Comparison of ENCODE assay signal across 13 mouse cellular contexts in the genomic region with DNA sequence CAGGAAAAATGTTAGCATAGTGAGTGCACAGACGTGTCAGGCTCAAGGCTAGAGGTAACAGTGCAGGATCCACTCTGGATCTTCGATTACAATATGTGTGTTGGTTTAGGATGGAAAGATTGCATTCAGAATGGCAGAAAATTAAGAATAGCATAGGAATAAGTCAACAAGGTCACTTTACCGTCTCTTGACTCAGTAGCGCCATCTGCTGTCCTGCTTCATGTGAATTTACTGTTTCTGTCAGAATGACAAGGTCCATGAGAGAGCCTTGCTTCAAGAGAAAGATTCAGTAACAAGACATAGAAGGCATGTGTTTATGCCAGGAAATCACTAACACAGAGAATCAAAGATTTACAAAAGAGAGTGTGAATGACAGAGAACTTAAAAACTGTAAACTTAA. TPM values are rescaled to one million over a fixed set of nuclear protein-coding genes. Genes with fewer than 3 reads are reported as not detected.
A peak's percentile ranks its signal among the peaks of the same experiment; 100 is the strongest.
DNase-seq lines count a peak whose midpoint lies in the region; ATAC-seq lines count a peak whose summit lies in the region.
"Had no signal": no experiment of that assay in that cellular context is flagged by ENCODE, and none has a peak within 500 bp of the region (broad histone marks: within the 10 kb centered on the region; RNA-seq: fewer than 3 reads in every experiment).

No protein-coding gene starts in this region.

- no peak overlapping the region for H3K9ac ChIP-seq in kidney, embryonic 15.5 days
- no peak overlapping the region for H3K9ac ChIP-seq in neural tube, embryonic 15.5 days (replicated peaks)
- H3K9ac ChIP-seq: liver, embryonic 13.5 days had no signal

- H3K27ac ChIP-seq in kidney, embryonic 15.5 days: no peak overlapping the region
- H3K27ac ChIP-seq in neural tube, embryonic 15.5 days (replicated peaks): no peak overlapping the region
- H3K27ac ChIP-seq: liver, embryonic 13.5 days had no signal

- ATAC-seq in kidney, embryonic 15.5 days (replicated peaks; ENCODE audit: low FRiP score): no peak
- no peak for ATAC-seq in neural tube, embryonic 15.5 days (ENCODE audit: low FRiP score)

- no peak overlapping the region for H3K4me2 ChIP-seq in kidney, embryonic 15.5 days
- H3K4me2 ChIP-seq in neural tube, embryonic 15.5 days: no peak overlapping the region
- H3K4me2 ChIP-seq: liver, embryonic 13.5 days had no signal

- no peaks in the 10 kb centered on the region for H3K4me1 ChIP-seq in kidney, embryonic 15.5 days
- H3K4me1 ChIP-seq in neural tube, embryonic 15.5 days: no peaks in the 10 kb centered on the region
- H3K4me1 ChIP-seq: liver, embryonic 13.5 days had no signal

- DNase-seq in kidney, adult 18-20 months: peak; percentile 3
- DNase-seq in urinary bladder, postnatal 14 days (ENCODE audit: low spot score): peak; percentile 12
- no peak for DNase-seq in urinary bladder, adult 2 months (ENCODE audit: low spot score)
- DNase-seq in adrenal gland, postnatal 25 days: peak; percentile 25
- DNase-seq in testis, postnatal 10 days (ENCODE audit: low spot score): peak; percentile 35
- no peak for DNase-seq in gastrocnemius, postnatal 4 days (ENCODE audit: low spot score in 2 of 2)
- DNase-seq: liver, embryonic 13.5 days; thymus, adult 2 months had no signal

- H3K4me3 ChIP-seq in kidney, embryonic 15.5 days (replicated peaks): no peak overlapping the region
- H3K4me3 ChIP-seq in neural tube, embryonic 15.5 days (replicated peaks): no peak overlapping the region
- H3K4me3 ChIP-seq: liver, embryonic 13.5 days had no signal

- H3K9me3 ChIP-seq in kidney, embryonic 15.5 days (replicated peaks): no peaks in the 10 kb centered on the region
- 0 out of 2 replicates have a peak, but pooled peaks cover 3% of the 10 kb centered on the region for H3K9me3 ChIP-seq in neural tube, embryonic 15.5 days (replicated peaks)
- H3K9me3 ChIP-seq: liver, embryonic 13.5 days had no signal

- 38% methylated on average over 4 of the region's 4 CpGs for WGBS in kidney, embryonic 15.5 days
- WGBS in neural tube, embryonic 15.5 days: 45% methylated on average over 4 of the region's 4 CpGs

- H3K27me3 ChIP-seq in kidney, embryonic 15.5 days: no peaks in the 10 kb centered on the region
- no peaks in the 10 kb centered on the region for H3K27me3 ChIP-seq in neural tube, embryonic 15.5 days (replicated peaks)
- H3K27me3 ChIP-seq: liver, embryonic 13.5 days had no signal

- no peaks in the 10 kb centered on the region for H3K36me3 ChIP-seq in kidney, embryonic 15.5 days
- H3K36me3 ChIP-seq in neural tube, embryonic 15.5 days: no peaks in the 10 kb centered on the region
- H3K36me3 ChIP-seq: liver, embryonic 13.5 days had no signal

RNA-seq across cellular contexts. Expression of a gene that starts 2.7 kb away (rescaled TPM):
- not detected in 2 replicates for polyA plus RNA-seq in kidney, embryonic 15.5 days (2015; fragmentation: Nextera tagmentation; extraction: Ambion mirVana)
- not detected in 2 replicates for polyA plus RNA-seq in urinary bladder, adult 2 months (2012; rRNA removed)
- not detected in 2 replicates for total RNA-seq in adrenal gland, postnatal 25 days (2021)
- total RNA-seq in gastrocnemius, postnatal 4 days (2021): not detected
- not detected in 2 replicates for polyA plus RNA-seq in neural tube, embryonic 15.5 days (2015; fragmentation: Nextera tagmentation; extraction: Ambion mirVana)
- total RNA-seq: heart, adult 18-20 months; monocyte, adult 5-6 weeks had no signal
- polyA plus RNA-seq: liver, embryonic 13.5 days; thymus, adult 2 months had no signal

RNA-seq across cellular contexts. Expression of a gene that starts 8.9 kb away (rescaled TPM):
- not detected in 2 replicates for polyA plus RNA-seq in kidney, embryonic 15.5 days (2015; fragmentation: Nextera tagmentation; extraction: Ambion mirVana)
- polyA plus RNA-seq in urinary bladder, adult 2 months (2012; rRNA removed): not detected in 2 replicates
- total RNA-seq in adrenal gland, postnatal 25 days (2021): not detected in 2 replicates
- total RNA-seq in gastrocnemius, postnatal 4 days (2021): not detected
- polyA plus RNA-seq in neural tube, embryonic 15.5 days (2015; fragmentation: Nextera tagmentation; extraction: Ambion mirVana): not detected in 2 replicates
- total RNA-seq: heart, adult 18-20 months; monocyte, adult 5-6 weeks had no signal
- polyA plus RNA-seq: large intestine, adult 2 months; liver, embryonic 13.5 days; thymus, adult 2 months had no signal

RNA-seq across cellular contexts. Expression of a gene that starts 28.3 kb away (rescaled TPM):
- not detected in 2 replicates for polyA plus RNA-seq in kidney, embryonic 15.5 days (2015; fragmentation: Nextera tagmentation; extraction: Ambion mirVana)
- polyA plus RNA-seq in urinary bladder, adult 2 months (2012; rRNA removed): 0.25 TPM in 1 of 2 replicates, not detected in the other
- not detected in 2 replicates for total RNA-seq in adrenal gland, postnatal 25 days (2021)
- total RNA-seq in gastrocnemius, postnatal 4 days (2021): not detected
- polyA plus RNA-seq in neural tube, embryonic 15.5 days (2015; fragmentation: Nextera tagmentation; extraction: Ambion mirVana): not detected in 2 replicates
- total RNA-seq: heart, adult 18-20 months; monocyte, adult 5-6 weeks had no signal
- polyA plus RNA-seq: liver, embryonic 13.5 days had no signal

RNA-seq across cellular contexts. Expression of a gene that starts 38.3 kb away (rescaled TPM):
- polyA plus RNA-seq in kidney, embryonic 15.5 days (2015; fragmentation: Nextera tagmentation; extraction: Ambion mirVana): not detected in 2 replicates
- not detected in 2 replicates for polyA plus RNA-seq in urinary bladder, adult 2 months (2012; rRNA removed)
- total RNA-seq in adrenal gland, postnatal 25 days (2021): not detected in 2 replicates
- not detected for total RNA-seq in gastrocnemius, postnatal 4 days (2021)
- polyA plus RNA-seq in neural tube, embryonic 15.5 days (2015; fragmentation: Nextera tagmentation; extraction: Ambion mirVana): not detected in 2 replicates
- total RNA-seq: heart, adult 18-20 months; monocyte, adult 5-6 weeks had no signal
- polyA plus RNA-seq: liver, embryonic 13.5 days; thymus, adult 2 months had no signal

RNA-seq across cellular contexts. Expression of a gene that starts 41.3 kb away (rescaled TPM):
- not detected in 2 replicates for polyA plus RNA-seq in kidney, embryonic 15.5 days (2015; fragmentation: Nextera tagmentation; extraction: Ambion mirVana)
- polyA plus RNA-seq in urinary bladder, adult 2 months (2012; rRNA removed): not detected in 2 replicates
- not detected in 2 replicates for total RNA-seq in adrenal gland, postnatal 25 days (2021)
- total RNA-seq in gastrocnemius, postnatal 4 days (2021): not detected
- not detected in 2 replicates for polyA plus RNA-seq in neural tube, embryonic 15.5 days (2015; fragmentation: Nextera tagmentation; extraction: Ambion mirVana)
- total RNA-seq: heart, adult 18-20 months; monocyte, adult 5-6 weeks had no signal
- polyA plus RNA-seq: liver, embryonic 13.5 days; thymus, adult 2 months had no signal

Comparison
In these comparisons a context has a peak if more than half of its experiments do, and no peak if none do; other contexts are left out.
1. DNase-seq: peak in kidney, adult 18-20 months (single experiment), urinary bladder, postnatal 14 days (single experiment), adrenal gland, postnatal 25 days (single experiment) and testis, postnatal 10 days (single experiment); none in urinary bladder, adult 2 months (single experiment) and gastrocnemius, postnatal 4 days (0 of 2).